Mouse (Mus musculus): Measurements from ENCODE around the gene Cracr2b. TPM values are rescaled to one million over a fixed set of nuclear protein-coding genes. Genes with fewer than 3 reads are reported as not detected.
A peak's percentile ranks its signal among the peaks of the same experiment; 100 is the strongest.
"Not testable (repeated sequence)": the region's sequence is repeated elsewhere in the genome, so short reads cannot be mapped to it uniquely, and the experiment has no call there.

Cracr2b gene
- total and polyA plus RNA-seq, 2 experiments from 2014 or later = 6.7 to 7.2 TPM

DNA sequence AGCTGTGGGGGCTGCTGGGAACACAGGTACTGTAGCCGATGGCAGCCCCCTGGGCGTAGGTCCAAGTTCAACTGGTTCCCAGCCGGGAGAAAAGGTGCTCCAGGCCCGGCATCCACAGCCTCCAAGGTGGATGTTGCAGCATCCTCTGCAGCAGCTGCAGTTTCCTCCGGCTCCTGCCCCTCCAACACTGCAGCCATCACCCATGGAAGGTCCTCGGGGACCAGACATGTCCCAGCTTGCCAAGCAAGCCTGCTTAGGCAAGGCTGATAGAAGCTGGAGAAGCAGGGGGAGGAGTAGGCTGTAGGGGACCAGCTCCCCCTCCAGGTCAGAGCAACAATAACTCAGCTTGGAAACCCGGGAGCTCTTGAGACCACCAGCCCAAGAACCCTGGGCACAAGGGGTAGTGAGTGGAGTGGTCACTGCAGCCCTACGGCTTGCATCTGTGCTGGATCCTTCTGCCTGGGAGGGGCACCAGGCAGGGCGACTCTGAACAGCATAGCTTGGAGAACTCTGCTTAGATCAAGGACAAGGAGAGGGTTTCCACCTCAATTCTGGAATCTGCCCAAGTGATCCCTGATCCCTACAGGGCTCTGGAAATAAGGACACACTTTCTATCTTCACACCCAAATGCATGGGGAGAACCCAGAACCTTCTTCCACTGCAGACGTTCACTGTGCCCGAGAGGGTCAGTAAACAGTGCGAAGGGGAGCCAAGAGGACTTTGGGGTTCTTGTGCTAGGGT lies 17.6 kb upstream of the Cracr2b start:
- H3K4me2 ChIP-seq (ENCODE audit: low read depth) = peak overlapping the region; percentile 62
- H3K27me3 ChIP-seq (ENCODE audit: insufficient read depth, low read length) = no peaks in the 10 kb centered on the region
- peaks cover 9% of the 10 kb centered on the region for H3K4me1 ChIP-seq (ENCODE audit: insufficient read depth)
- H3K9ac ChIP-seq = peak overlapping the region; percentile 37
- peak overlapping the region; percentile 36 for H3K4me3 ChIP-seq (ENCODE audit: low read depth, low read length)
- 19% methylated on average over 12 of the region's 12 CpGs for WGBS
- DNase-seq = peak; percentile 33
- TF ChIP-seq CTCF (IDR thresholded peaks at IDR 0.05; ENCODE audit: low read depth) = peak; percentile 42; the same call in 1 of the 2 replicates
- no peak overlapping the region for H3K27ac ChIP-seq (ENCODE audit: low read depth, low read length)
- no peak for ATAC-seq
- H3K9me3 ChIP-seq (ENCODE audit: low read length) = no peaks in the 10 kb centered on the region
- H3K36me3 ChIP-seq (ENCODE audit: insufficient read depth) = peaks cover 6% of the 10 kb centered on the region

DNA sequence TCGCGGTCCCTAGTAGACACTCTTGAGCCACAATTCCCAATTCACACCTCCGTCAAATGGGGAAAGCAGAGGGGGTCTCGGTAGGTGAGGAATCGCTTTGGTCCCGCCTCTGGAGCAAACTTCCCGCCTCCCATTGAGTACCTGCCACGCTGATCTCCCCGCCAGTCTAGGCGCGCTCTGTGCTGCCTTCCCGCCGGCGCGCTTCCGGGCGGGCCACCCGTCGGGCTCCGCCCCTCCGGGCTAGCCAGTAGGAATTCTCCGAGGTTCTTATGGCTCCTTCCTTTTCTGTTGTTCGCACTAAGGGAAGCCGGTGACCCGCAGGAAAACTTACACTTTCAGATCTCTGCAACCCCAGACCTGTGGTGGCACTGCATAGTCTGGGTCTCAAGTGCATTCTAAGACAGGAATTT lies 17.1 kb upstream of the Cracr2b start, which contains the start of gene Pidd1:
Pidd1 (minus strand) TSS at position 198 of the 410 bp plus-strand sequence.
- peak within 1 kb of the TSS; percentile 37 for H3K9ac ChIP-seq

DNA sequence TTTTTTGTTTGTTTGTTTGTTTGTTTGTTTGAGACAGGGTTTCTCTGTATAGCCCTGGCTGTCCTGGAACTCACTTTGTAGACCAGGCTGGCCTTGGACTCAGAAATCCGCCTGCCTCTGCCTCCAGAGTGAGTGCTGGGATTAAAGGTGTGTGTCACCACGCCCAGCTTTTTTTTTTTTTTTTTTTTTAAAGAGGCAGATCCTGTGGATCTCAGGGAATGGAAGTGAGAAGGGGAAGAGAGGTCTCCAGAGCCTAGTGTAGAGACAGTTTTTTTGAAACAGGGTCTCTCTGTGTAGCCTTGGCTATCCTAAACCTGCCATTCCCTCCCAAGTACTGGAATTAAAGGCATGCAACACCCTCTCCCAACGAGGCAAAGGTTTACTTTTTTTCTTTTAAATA lies 14.5 kb upstream of the Cracr2b start:
- H3K9me3 ChIP-seq (ENCODE audit: low read length); H3K4me3 ChIP-seq (ENCODE audit: low read depth, low read length); DNase-seq; H3K27me3 ChIP-seq (ENCODE audit: insufficient read depth, low read length); H3K9ac ChIP-seq; H3K4me2 ChIP-seq (ENCODE audit: low read depth); ATAC-seq; H3K27ac ChIP-seq (ENCODE audit: low read depth, low read length): not testable (repeated sequence)
- WGBS = 91% methylated on average over 3 of the region's 3 CpGs
- Histone ChIP-seq H3K4me1 (ENCODE audit: insufficient read depth) (peaks cover 11% of the 10 kb centered on the region; the same call in 1 of the 2 replicates), H3K36me3 (ENCODE audit: insufficient read depth) (peaks cover 22% of the 10 kb centered on the region)

More for the DNA sequence above, 17.1 kb upstream of the Cracr2b start, which contains the start of gene Pidd1:
- no peak within 1 kb of the TSS for H3K27ac ChIP-seq (ENCODE audit: low read depth, low read length)
- no peaks in the 10 kb centered on the region for H3K27me3 ChIP-seq (ENCODE audit: insufficient read depth, low read length)
- H3K4me3 ChIP-seq (ENCODE audit: low read depth, low read length) = peak within 1 kb of the TSS; percentile 36
- H3K9me3 ChIP-seq (ENCODE audit: low read length) = no peaks in the 10 kb centered on the region
- H3K4me2 ChIP-seq (ENCODE audit: low read depth) = peak within 1 kb of the TSS; percentile 62
- DNase-seq (peak; percentile 72), ATAC-seq (peak; percentile 23; the same call in 1 of the 2 replicates)
- no peak for TF ChIP-seq CTCF (IDR thresholded peaks at IDR 0.05; ENCODE audit: low read depth)
- H3K36me3 ChIP-seq (ENCODE audit: insufficient read depth) = peaks cover 6% of the 10 kb centered on the region
- WGBS = under 1% methylated on average over 25 of the region's 25 CpGs
- H3K4me1 ChIP-seq (ENCODE audit: insufficient read depth) = peaks cover 11% of the 10 kb centered on the region; the same call in 1 of the 2 replicates

DNA sequence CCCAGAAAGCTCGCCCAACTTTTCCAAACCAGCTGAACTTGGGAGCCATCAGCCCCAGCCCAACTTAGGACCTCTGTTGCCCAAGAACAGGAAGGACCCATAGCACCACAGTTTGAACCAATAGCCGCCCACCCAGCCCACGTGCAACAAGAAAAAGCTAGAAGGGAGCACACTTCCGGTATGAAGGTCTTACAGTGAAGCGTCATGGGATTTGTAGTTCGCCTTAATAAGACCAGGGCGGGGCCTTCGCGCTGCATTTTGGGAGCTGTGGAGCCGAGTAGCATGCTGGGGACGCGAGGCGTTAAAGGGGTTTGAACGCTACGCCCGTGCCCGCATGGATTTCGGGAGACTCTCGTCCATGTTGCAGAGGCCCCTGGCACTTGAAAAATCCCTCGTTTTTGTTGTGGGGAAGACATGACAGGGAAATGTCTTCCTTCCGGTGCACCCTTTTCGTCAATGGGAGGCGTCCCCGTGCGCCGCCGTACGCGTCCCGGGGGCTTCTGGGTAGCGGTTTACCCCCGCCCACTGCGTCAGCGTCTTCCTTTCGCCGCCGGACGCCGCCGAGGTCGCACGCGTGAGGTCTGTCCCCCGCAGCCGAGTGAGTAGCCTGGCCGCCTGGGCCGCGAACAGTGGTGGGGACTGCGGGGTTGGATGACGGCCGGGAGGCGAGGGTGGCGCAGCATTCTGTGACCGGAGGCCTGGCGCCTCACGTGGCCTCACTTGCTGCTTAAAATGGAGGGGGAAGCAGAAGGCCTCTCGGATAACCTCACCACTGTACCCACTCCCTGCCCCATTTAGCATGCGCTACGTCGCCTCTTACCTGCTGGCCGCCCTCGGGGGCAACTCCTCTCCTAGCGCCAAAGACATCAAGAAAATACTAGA lies 13.5 kb upstream of the Cracr2b start, which contains the start of gene Rplp2:
Rplp2 (plus strand) TSS at position 261 of the 882 bp plus-strand sequence.
- Histone ChIP-seq H3K36me3 (ENCODE audit: insufficient read depth) (peaks cover 32% of the 10 kb centered on the region), H3K4me3 (ENCODE audit: low read depth, low read length) (peak within 1 kb of the TSS; percentile 66), H3K4me2 (ENCODE audit: low read depth) (peak within 1 kb of the TSS; percentile 66), H3K27ac (ENCODE audit: low read depth, low read length) (peak within 1 kb of the TSS; percentile 88), H3K9me3 (ENCODE audit: low read length) (no peaks in the 10 kb centered on the region), H3K9ac (peak within 1 kb of the TSS; percentile 78), H3K4me1 (ENCODE audit: insufficient read depth) (peaks cover 11% of the 10 kb centered on the region; the same call in 1 of the 2 replicates), H3K27me3 (ENCODE audit: insufficient read depth, low read length) (no peaks in the 10 kb centered on the region)
- 1% methylated on average over 63 of the region's 63 CpGs for WGBS
- peak; percentile 33 for TF ChIP-seq CTCF (IDR thresholded peaks at IDR 0.05; ENCODE audit: low read depth)
- ATAC-seq = peak; percentile 96
- DNase-seq = peak; percentile 95

DNA sequence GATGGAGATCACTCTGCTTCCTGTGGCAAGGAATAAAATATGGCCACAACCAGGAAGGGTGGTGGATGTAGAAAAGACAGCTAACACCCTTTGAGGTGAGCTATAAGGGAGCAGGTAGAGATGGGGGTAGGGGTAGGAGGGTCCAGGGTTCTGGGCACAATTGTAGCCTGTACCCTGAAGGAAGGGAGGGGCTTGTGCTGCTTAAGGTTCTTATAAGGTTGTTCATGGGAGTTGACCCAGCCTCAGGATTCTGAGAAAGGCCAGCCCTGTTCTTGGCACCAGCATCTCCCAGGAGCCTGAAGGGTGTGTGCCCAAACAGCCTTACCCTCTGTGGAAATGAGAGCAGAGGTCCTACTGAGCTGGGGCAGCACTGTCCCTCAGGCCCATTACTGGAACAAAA lies 9.0 kb upstream of the Cracr2b start:
- H3K9ac ChIP-seq = no peak overlapping the region
- peaks cover 15% of the 10 kb centered on the region for H3K4me1 ChIP-seq (ENCODE audit: insufficient read depth)
- TF ChIP-seq CTCF (IDR thresholded peaks at IDR 0.05; ENCODE audit: low read depth) = no peak
- H3K4me2 ChIP-seq (ENCODE audit: low read depth) = no peak overlapping the region
- no peaks in the 10 kb centered on the region for H3K27me3 ChIP-seq (ENCODE audit: insufficient read depth, low read length)
- no peaks in the 10 kb centered on the region for H3K9me3 ChIP-seq (ENCODE audit: low read length)
- no peak overlapping the region for H3K4me3 ChIP-seq (ENCODE audit: low read depth, low read length)
- DNase-seq (no peak), ATAC-seq (no peak)
- peaks cover 33% of the 10 kb centered on the region for H3K36me3 ChIP-seq (ENCODE audit: insufficient read depth)
- H3K27ac ChIP-seq (ENCODE audit: low read depth, low read length) = no peak overlapping the region

DNA sequence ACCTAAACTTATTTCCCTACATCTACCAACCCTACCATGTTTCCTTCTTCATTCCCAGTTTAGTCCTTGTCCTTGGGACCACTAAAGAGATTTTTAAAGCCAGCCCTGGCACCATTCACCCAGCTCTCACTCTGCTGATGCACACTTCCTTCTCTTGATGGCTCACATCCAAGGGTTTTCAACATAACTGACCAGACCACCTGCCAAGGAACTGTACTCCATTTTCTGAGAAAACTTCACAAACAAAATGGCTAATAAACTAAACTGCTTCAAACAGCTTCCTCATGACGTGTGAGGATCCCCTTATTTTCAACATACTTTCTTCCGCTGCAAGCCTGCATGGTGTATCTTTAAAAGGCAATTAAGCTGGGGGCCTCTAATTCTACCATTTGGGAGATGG lies 7.3 kb upstream of the Cracr2b start:
- H3K4me2 ChIP-seq (ENCODE audit: low read depth) = no peak overlapping the region
- TF ChIP-seq CTCF (IDR thresholded peaks at IDR 0.05; ENCODE audit: low read depth) = no peak
- 73% methylated on average over 2 of the region's 2 CpGs for WGBS
- H3K27me3 ChIP-seq (ENCODE audit: insufficient read depth, low read length) = no peaks in the 10 kb centered on the region
- no peak overlapping the region for H3K27ac ChIP-seq (ENCODE audit: low read depth, low read length)
- H3K9me3 ChIP-seq (ENCODE audit: low read length) = no peaks in the 10 kb centered on the region
- no peak for DNase-seq
- no peak overlapping the region for H3K4me3 ChIP-seq (ENCODE audit: low read depth, low read length)
- no peak for ATAC-seq
- no peak overlapping the region for H3K9ac ChIP-seq
- peaks cover 9% of the 10 kb centered on the region for H3K4me1 ChIP-seq (ENCODE audit: insufficient read depth)
- H3K36me3 ChIP-seq (ENCODE audit: insufficient read depth) = peaks cover 33% of the 10 kb centered on the region
